Mouse (Mus musculus) heart, embryonic 12.5 days (tissue): ENCODE data around the gene Pus10. TPM values are rescaled to one million over a fixed set of nuclear protein-coding genes. Genes with fewer than 3 reads are reported as not detected.

ENCODE experiments used
- ATAC-seq: fragments of 200-750 bp; cut with Nextera tagmentation; 2 replicates; pipeline ENCODE4 v1.8.0; 2017; ENCODE audit warnings: moderate TSS enrichment, moderate library complexity; ENCODE audit not compliant: insufficient number of reproducible peaks, low FRiP score
- H3K27ac ChIP-seq: fragments of 300-500 bp; sonication (generic); 2 replicates; pipeline ENCODE4 v1.5.1; 2016; ENCODE audit warnings: mild to moderate bottlenecking, moderate library complexity; ENCODE audit not compliant: poor library complexity, severe bottlenecking
- H3K27me3 ChIP-seq: fragments of 300-500 bp; sonication (generic); replicated peaks from 2 replicates; pipeline ENCODE4 v1.6.1; 2016; ENCODE audit warnings: mild to moderate bottlenecking, moderate library complexity
- H3K36me3 ChIP-seq: fragments of 300-500 bp; sonication (generic); 2 replicates; pipeline ENCODE4 v1.6.1; 2016; ENCODE audit warnings: mild to moderate bottlenecking, moderate library complexity
- H3K4me1 ChIP-seq: fragments of 300-500 bp; sonication (generic); replicated peaks from 2 replicates; pipeline ENCODE4 v1.6.1; 2016; ENCODE audit warnings: mild to moderate bottlenecking
- H3K4me2 ChIP-seq: fragments of 300-500 bp; sonication (generic); 2 replicates; pipeline ENCODE4 v1.6.1; 2016; ENCODE audit warnings: mild to moderate bottlenecking, moderate library complexity
- H3K4me3 ChIP-seq: fragments of 300-500 bp; sonication (generic); 2 replicates; pipeline ENCODE4 v1.5.1; 2016; ENCODE audit warnings: mild to moderate bottlenecking
- H3K9ac ChIP-seq: fragments of 300-500 bp; sonication (generic); 2 replicates; pipeline ENCODE4 v1.6.1; 2016; ENCODE audit warnings: mild to moderate bottlenecking, moderate library complexity
- H3K9me3 ChIP-seq: fragments of 300-500 bp; sonication (generic); replicated peaks from 2 replicates; pipeline ENCODE4 v1.6.1; 2016; ENCODE audit warnings: mild to moderate bottlenecking, moderate library complexity
- WGBS: fragments of 180-500 bp; shearing (Covaris S2); methylation state at CpG from one replicate; pipeline ENCODE4 v1.1.7; 2016; 5-methylcytosine and 5-hydroxymethylcytosine counted together
- polyA plus RNA-seq: library from polyadenylated mRNA; unstranded; fragments of >200 nt; fragmentation: Nextera tagmentation; extraction: Ambion mirVana; gene quantifications from 2 replicates; pipeline ENCODE4 v1.2.1, GENCODE M21; 2016

Pus10 gene
- polyA plus RNA-seq, 1 experiment from 2014 or later: 18.5 TPM

DNA sequence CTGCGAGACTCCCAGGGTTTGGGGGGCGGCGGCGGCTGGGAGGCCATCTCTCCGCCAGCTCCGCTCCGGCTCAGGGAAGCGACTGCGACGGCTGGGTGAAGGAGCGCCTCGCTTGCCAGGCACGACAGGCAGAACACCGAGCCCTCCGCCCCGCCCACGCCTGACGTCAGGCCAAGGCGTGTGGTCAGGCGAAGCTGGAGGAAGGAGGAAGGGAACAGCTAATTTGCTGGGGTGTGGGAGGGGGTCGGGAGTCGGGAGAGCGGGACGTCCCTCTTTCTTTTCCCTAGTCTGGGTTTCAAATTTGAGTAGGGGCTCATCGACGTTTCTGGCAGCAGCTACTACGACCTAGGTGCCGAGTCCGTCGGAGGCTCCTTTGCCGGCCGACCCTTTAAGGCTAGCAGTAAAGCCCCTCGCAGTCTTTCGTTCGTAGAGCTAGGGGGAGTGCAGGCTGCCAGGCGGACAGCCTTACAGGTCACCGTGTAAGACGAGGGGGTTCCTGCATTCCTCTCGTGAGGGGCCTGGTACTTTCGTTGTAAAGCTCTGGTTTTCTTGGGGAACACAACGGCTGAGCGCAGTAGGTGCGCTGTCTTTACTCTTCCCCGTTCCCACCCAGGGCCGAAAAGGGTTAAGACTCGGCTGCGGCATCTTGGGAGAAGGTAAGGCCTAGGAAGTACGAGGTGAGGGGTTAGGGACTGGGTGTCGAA lies 476 bp downstream of the Pus10 start, which contains the start of gene Pex13:
Gene Pex13, minus strand, starts transcription at position 162 of the 704 bp plus-strand sequence.
- H3K27me3 ChIP-seq: no peaks in the 10 kb centered on the region
- peak within 1 kb of the TSS; percentile 79 for H3K4me2 ChIP-seq
- under 1% methylated on average over 49 of the region's 49 CpGs for WGBS
- H3K4me3 ChIP-seq: peak within 1 kb of the TSS; percentile 96
- peaks cover 11% of the 10 kb centered on the region; the same call in 1 of the 2 replicates for H3K4me1 ChIP-seq
- no peaks in the 10 kb centered on the region for H3K9me3 ChIP-seq
- H3K36me3 ChIP-seq: peaks cover 10% of the 10 kb centered on the region; the same call in 1 of the 2 replicates
- peak within 1 kb of the TSS; percentile 94 for H3K27ac ChIP-seq
- peak within 1 kb of the TSS; percentile 96 for H3K9ac ChIP-seq
- ATAC-seq: peak; percentile 97

DNA sequence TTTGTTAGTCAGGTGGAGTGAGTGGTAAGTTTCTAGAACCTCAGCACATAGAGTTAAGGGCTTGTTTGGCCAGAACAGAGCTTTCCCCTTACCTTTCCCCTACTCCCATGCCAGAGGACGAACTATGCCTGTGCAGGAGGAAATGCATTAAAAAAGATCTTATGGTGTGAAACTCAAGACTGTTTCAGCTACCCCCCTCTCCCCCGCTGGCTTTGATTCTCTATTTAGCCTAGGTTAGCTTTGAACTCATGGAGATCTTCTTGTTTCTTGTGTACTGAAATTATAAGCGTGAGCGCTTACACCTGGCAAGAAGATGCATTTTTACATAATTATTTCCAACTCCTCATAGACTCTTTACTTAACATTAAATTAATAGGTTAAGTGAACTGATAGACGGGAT lies 1.1 kb downstream of the Pus10 start:
- Histone ChIP-seq H3K4me2 (peak overlapping the region; percentile 79), H3K27me3 (no peaks in the 10 kb centered on the region), H3K27ac (peak overlapping the region; percentile 94), H3K4me3 (peak overlapping the region; percentile 96), H3K4me1 (peaks cover 10% of the 10 kb centered on the region; the same call in 1 of the 2 replicates), H3K36me3 (peaks cover 14% of the 10 kb centered on the region), H3K9ac (peak overlapping the region; percentile 96), H3K9me3 (no peaks in the 10 kb centered on the region)
- WGBS: 8% methylated on average over 5 of the region's 5 CpGs
- ATAC-seq: no peak

DNA sequence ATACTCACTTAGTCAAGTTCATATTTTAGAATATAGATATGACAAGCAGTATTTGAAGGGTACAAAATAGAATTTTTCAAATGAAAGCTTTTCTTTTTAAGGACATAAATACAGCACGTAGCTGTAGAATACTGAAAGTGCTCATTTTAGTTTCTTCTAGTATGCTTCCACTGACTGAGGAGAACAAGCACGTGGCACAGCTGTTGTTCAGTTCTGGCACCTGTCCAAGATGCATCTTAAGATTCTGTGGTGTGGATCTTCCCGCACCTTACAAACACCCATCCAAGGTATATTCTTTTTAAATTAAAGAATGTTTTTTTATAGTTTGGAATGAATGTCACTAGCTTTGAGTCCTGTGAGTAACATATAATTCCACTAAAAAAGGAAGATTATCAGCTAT lies 1.7 kb downstream of the Pus10 start:
- H3K9ac ChIP-seq: no peak overlapping the region
- no peak for ATAC-seq
- H3K4me1 ChIP-seq: peaks cover 10% of the 10 kb centered on the region; the same call in 1 of the 2 replicates
- peak overlapping the region; percentile 96 for H3K4me3 ChIP-seq
- H3K27me3 ChIP-seq: no peaks in the 10 kb centered on the region
- peak overlapping the region; percentile 79 for H3K4me2 ChIP-seq
- no peaks in the 10 kb centered on the region for H3K9me3 ChIP-seq
- H3K36me3 ChIP-seq: peaks cover 14% of the 10 kb centered on the region
- 61% methylated on average over 3 of the region's 3 CpGs for WGBS
- no peak overlapping the region for H3K27ac ChIP-seq

- no peaks in the 10 kb centered on the region for H3K27me3 ChIP-seq
- no peak overlapping the region for H3K27ac ChIP-seq
- H3K4me1 ChIP-seq: no peaks in the 10 kb centered on the region
- no peak overlapping the region for H3K9ac ChIP-seq
- H3K4me2 ChIP-seq: no peak overlapping the region
- no peak overlapping the region for H3K4me3 ChIP-seq
- WGBS: 87% methylated on average over 4 of the region's 4 CpGs
- H3K9me3 ChIP-seq: no peaks in the 10 kb centered on the region
- H3K36me3 ChIP-seq: peaks cover 55% of the 10 kb centered on the region
- ATAC-seq: no peak
Measured at GRCm38 (mm10) chr11:23672256-23672749, 6.8 kb downstream of the Pus10 start.

- peaks cover 69% of the 10 kb centered on the region for H3K36me3 ChIP-seq
- ATAC-seq: no peak
- no peaks in the 10 kb centered on the region for H3K4me1 ChIP-seq
- 83% methylated on average over 5 of the region's 5 CpGs for WGBS
- no peak overlapping the region for H3K9ac ChIP-seq
- no peak overlapping the region for H3K27ac ChIP-seq
- no peak overlapping the region for H3K4me3 ChIP-seq
- no peaks in the 10 kb centered on the region for H3K9me3 ChIP-seq
- H3K27me3 ChIP-seq: no peaks in the 10 kb centered on the region
- no peak overlapping the region for H3K4me2 ChIP-seq
Measured at GRCm38 (mm10) chr11:23676100-23676499, 10.6 kb downstream of the Pus10 start.

GRCm38 (mm10) chr11:23679044-23679642 lies 13.7 kb downstream of the Pus10 start:
- Histone ChIP-seq H3K4me2 (no peak overlapping the region), H3K4me3 (no peak overlapping the region), H3K4me1 (no peaks in the 10 kb centered on the region), H3K36me3 (peaks cover 67% of the 10 kb centered on the region), H3K9ac (no peak overlapping the region), H3K27me3 (no peaks in the 10 kb centered on the region), H3K9me3 (no peaks in the 10 kb centered on the region), H3K27ac (no peak overlapping the region)
- WGBS: 37% methylated on average over 3 of the region's 3 CpGs
- ATAC-seq: no peak

DNA sequence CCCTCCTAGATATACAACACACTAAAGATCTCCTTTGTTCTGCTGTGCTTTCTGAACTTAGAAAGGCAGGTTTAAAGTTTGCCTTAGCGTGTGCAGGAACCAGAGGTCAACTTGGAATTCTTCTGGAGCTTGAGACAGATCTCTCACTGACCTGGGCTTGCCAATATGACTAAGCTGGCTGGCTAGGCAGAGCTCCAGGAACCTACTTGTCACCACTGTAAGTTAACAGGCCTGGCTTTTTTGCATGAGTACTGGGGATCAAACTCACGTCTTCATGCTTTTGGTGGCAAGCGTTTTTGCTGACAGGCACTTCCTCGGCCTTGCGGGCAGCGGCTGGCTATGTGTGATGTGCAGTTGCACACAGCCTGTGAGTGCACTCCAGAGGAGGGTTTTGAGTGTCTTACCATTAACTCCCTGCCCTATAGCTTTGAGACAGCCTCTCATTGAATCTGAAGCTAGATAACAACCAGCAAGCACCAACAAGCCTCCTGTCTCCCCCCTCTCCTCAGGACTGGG lies 15.0 kb downstream of the Pus10 start:
- H3K36me3 ChIP-seq: peaks cover 61% of the 10 kb centered on the region
- 89% methylated on average over 6 of the region's 6 CpGs for WGBS
- H3K27me3 ChIP-seq: no peaks in the 10 kb centered on the region
- no peak overlapping the region for H3K9ac ChIP-seq
- no peak overlapping the region for H3K27ac ChIP-seq
- H3K4me1 ChIP-seq: no peaks in the 10 kb centered on the region
- H3K9me3 ChIP-seq: no peaks in the 10 kb centered on the region
- H3K4me3 ChIP-seq: no peak overlapping the region
- H3K4me2 ChIP-seq: no peak overlapping the region
- ATAC-seq: no peak

DNA sequence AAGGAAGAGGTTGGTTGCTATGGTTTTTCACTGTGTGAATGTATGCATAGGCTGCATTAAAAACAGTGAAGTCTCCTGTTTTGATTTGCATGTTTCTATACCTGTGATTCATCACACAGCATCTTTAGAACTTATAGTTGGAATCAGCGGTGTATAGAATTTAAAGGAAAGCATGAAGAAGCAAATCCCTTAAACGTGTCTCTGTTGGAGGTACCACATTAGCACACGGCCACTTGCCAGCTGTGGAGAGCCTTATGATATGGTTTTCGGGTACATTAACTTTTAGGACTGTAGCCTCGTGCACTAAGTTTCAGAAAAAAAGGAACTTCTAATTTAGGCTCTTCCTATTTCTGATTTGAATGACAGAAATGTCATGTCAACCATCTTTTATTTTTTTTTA lies 17.1 kb downstream of the Pus10 start:
- Histone ChIP-seq H3K27me3 (no peaks in the 10 kb centered on the region), H3K4me2 (no peak overlapping the region), H3K4me1 (no peaks in the 10 kb centered on the region), H3K36me3 (peaks cover 46% of the 10 kb centered on the region), H3K9me3 (no peaks in the 10 kb centered on the region), H3K9ac (no peak overlapping the region), H3K4me3 (no peak overlapping the region), H3K27ac (no peak overlapping the region)
- ATAC-seq: no peak
- WGBS: 91% methylated on average over 5 of the region's 5 CpGs

GRCm38 (mm10) chr11:23686671-23687070 lies 21.2 kb downstream of the Pus10 start:
- Histone ChIP-seq H3K4me2 (no peak overlapping the region), H3K9ac (no peak overlapping the region), H3K4me1 (no peaks in the 10 kb centered on the region), H3K27me3 (no peaks in the 10 kb centered on the region), H3K36me3 (peaks cover 27% of the 10 kb centered on the region), H3K9me3 (no peaks in the 10 kb centered on the region), H3K27ac (no peak overlapping the region), H3K4me3 (no peak overlapping the region)
- 81% methylated on average over 5 of the region's 5 CpGs for WGBS
- ATAC-seq: no peak

GRCm38 (mm10) chr11:23688060-23688459 lies 22.6 kb downstream of the Pus10 start:
- H3K9ac ChIP-seq: no peak overlapping the region
- ATAC-seq: no peak
- peaks cover 21% of the 10 kb centered on the region for H3K36me3 ChIP-seq
- no peaks in the 10 kb centered on the region for H3K27me3 ChIP-seq
- H3K9me3 ChIP-seq: no peaks in the 10 kb centered on the region
- H3K4me3 ChIP-seq: no peak overlapping the region
- no peak overlapping the region for H3K4me2 ChIP-seq
- no peak overlapping the region for H3K27ac ChIP-seq
- H3K4me1 ChIP-seq: no peaks in the 10 kb centered on the region
- WGBS: 80% methylated on average over 1 of the region's 1 CpGs

DNA sequence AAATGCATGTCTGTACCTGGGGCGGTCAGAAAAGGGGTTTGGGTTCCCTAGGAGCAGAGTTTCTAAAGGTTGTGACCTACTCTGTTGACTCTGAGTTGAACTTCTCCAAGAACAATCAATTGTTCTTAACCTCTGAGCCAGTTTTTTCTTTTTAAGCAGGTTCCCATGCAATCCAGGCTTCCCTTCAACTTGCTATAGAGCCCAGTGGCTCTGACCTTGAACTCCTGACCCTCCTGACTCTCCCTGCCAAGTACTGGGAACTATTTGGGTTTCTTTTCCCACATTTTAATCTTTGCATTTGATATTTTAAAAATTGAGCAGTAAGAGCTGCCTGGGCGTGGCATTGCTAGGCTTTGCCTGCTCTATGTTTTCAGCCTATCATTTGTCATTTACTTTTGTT lies 27.8 kb downstream of the Pus10 start:
- no peak overlapping the region for H3K4me2 ChIP-seq
- H3K36me3 ChIP-seq: peaks cover 15% of the 10 kb centered on the region
- H3K4me1 ChIP-seq: no peaks in the 10 kb centered on the region
- H3K27me3 ChIP-seq: no peaks in the 10 kb centered on the region
- no peak overlapping the region for H3K27ac ChIP-seq
- H3K9ac ChIP-seq: no peak overlapping the region
- no peak for ATAC-seq
- H3K9me3 ChIP-seq: no peaks in the 10 kb centered on the region
- 83% methylated on average over 2 of the region's 2 CpGs for WGBS
- no peak overlapping the region for H3K4me3 ChIP-seq
